Mouse (Mus musculus) heart, postnatal 36 days (tissue): Measurements from ENCODE around the gene Npc2. TPM values are rescaled to one million over a fixed set of nuclear protein-coding genes. Genes with fewer than 3 reads are reported as not detected.

ENCODE experiments used
- DNase-seq, 2 experiments: peaks; one replicate each; pipeline ENCODE4 v3.0.0; 2021 to 2022
- intact Hi-C: fragments of 180-260 bp; cut with DNase I; formaldehyde crosslinking; loops from one replicate; pipeline ENCODE4 v1.15.1; 2025
- total RNA-seq, 2 experiments: library from RNA; stranded (reverse); gene quantifications; 2 replicates each; pipeline ENCODE4 v1.2.3; 2021

Npc2 gene
- total RNA-seq, 2 experiments from 2014 or later, result 29.9 to 30.0 TPM

DNA sequence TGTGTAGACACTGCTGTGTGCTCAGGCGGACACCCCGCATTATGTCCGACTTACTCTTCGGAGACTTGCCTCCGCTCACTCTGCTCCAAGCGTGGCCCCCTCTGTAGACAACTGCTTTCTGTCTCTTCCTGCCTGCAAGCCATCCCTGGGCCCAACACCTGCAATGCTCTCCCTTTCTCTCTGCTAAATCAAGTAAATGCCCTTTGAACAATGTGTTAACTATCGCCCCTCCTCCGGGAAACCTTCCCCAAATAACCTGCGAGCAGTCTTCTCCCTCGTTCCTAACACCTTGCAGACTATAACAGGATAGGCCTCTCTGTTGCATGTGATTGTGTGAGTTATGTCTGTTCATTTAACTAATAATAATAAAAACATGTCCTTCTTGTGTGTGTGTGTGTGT lies 29.5 kb downstream of the Npc2 start:
- intact Hi-C loops, result no loop called here
- DNase-seq, result no peak

DNA sequence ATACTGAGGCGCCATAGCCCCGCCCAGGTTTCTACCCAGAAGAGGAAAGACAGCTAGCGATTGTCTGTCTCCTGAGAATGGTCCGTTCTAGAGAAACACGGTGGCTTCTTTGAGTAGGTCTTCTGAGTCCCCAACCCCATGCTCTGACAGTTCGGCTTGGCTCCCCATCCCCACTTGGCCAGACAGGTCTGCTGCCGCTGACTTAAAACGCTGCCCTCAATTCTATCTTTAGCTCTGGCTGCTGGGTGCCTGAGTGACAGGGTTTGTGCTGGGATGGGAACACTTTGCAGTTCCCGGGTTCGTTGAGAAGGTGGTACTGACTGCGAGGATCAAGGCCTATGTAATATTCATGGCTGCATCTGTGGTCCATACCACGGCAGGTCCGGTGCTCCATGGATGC lies 39.6 kb downstream of the Npc2 start:
- intact Hi-C loops, result no loop called here
- no peak for DNase-seq

DNA sequence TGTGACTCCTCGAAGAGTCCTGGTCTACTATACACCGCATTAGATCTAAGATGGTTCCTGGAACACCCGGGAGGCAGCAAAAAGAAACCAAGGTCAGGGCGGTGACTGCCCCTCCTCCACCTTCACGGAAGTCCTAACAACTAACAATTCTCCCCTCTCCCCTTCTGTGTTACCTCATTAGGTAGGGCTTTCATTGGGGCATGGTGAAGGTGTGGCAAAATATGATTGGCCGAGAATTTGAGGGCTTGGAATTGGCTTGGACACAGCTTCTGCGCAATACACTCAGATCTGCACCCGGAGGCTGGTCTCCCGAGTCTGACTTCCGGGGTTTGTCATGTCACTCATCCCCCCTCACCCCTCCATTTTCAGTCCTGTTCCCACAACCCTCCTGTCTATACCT lies 44.5 kb downstream of the Npc2 start:
- no peak for DNase-seq
- intact Hi-C loops, result no loop called here

DNA sequence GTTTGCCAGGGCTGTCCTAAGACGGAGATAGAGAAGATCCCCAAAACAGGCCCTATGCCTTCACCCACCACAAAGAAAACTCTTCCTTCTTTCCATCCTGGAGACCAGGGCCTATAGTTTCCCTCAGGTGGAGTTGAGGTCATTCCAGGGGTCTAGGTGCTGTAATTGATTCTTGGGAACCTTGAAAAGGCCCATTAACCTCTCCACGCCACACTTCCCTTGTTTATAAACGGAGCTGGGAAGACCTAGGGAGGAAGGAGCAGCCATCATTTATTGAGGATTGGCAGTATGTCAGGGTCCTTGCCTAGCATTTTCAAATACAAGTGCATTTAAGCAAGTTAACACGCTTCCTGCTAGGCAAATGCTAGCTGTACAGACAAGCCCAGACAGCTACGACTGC lies 45.5 kb downstream of the Npc2 start:
- DNase-seq, result no peak
- intact Hi-C loops, result no loop called here

DNA sequence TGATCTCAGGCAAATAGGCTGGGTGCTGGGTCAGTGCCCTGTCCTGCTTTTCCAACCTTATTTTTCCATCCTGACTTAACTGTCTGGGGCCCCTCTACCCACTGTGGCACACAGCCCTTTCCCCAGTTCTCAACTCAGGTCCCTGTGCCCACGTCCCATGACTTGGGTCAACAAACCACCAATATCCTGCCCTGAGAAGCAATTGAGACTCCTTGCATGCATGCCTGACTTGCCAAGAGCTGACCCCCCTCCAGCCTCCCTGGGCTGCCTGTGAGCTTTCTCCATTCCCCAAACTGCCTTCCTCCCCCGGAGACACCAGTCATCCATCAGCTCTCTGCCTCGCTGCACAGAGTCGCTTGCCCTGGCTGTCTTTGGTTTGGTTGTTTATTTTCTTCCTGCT lies 46.0 kb downstream of the Npc2 start:
- DNase-seq, result no peak
- intact Hi-C loops, result no loop called here

DNA sequence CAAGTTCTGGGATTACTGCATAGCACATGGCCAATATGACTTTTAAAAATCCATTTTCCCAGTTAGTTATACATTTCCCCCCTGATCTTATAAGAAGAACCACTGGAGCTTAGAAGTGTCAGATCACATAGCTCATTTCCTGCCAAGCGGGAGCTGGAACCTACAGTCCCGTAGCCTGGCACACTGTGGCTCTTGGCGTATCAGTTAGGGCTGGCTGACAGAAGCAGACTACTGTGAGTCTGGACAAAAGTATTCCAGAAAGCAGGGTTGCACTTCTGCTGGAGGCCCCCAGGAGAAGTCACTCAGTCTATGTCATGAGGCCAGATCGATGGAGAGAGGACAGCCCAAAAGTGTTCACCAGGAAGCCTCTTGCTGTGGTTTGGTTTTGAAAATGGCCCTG lies 46.6 kb downstream of the Npc2 start:
- intact Hi-C loops, result no loop called here

DNA sequence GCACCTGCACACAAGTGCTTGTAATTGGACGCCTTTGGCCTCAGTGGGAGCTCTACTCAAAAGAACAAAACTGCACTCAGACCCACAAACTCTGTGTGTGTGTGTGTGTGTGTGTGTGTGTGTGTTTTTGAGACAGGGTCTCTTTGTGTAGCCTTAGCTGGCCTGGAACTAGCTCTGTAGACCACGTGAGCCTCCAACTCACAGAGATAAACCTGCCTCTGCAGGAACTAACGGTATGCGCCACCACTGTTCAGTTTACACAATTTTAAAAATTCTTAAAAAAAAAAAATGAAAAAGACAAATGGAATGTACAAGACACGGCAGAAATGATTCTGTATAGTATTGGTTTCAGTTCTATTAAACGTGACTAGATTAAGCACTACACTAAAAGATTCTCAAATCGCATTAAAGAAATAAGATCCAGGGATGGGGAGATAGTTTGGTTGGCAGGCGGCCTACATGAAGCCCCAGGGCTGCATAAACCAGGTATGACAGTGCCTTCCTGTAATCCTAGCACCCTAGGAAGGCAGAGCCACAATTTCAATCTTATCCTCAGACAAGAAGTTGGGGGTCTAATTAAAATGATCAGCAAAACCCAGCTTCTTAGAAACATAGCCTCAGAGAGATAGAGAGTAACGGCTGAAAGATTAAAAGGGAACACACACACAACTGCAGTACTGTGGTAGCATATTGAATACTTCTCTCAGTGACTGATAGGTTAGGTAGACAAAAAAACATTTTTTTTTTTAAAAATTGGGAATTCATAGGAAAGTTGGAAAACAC lies 54.3 kb downstream of the Npc2 start:
- intact Hi-C loops, result no loop called here
- DNase-seq, result no peak

More for the DNA sequence above, 46.6 kb downstream of the Npc2 start:
- no peak for DNase-seq

DNA sequence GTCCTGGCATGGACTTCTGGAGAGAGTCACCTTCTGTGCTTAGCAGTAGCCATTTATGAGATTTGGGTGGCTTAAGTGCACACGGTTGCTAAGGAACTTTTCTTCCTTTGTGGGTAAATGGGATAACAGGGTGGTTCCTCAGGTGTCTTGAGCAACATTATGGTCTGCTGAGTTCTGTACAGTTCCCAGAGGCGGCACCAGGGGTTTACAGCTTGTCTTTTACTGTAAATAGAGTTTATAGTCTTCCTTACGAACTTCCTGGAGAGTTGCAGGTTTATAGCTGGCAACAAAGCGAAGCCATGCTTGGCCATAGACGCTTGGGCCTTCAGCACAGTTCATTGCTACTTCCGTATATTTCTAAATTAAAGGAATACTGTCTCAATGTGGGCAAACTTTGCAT lies 58.4 kb downstream of the Npc2 start:
- intact Hi-C loops, result no loop called here
- DNase-seq, result no peak

DNA sequence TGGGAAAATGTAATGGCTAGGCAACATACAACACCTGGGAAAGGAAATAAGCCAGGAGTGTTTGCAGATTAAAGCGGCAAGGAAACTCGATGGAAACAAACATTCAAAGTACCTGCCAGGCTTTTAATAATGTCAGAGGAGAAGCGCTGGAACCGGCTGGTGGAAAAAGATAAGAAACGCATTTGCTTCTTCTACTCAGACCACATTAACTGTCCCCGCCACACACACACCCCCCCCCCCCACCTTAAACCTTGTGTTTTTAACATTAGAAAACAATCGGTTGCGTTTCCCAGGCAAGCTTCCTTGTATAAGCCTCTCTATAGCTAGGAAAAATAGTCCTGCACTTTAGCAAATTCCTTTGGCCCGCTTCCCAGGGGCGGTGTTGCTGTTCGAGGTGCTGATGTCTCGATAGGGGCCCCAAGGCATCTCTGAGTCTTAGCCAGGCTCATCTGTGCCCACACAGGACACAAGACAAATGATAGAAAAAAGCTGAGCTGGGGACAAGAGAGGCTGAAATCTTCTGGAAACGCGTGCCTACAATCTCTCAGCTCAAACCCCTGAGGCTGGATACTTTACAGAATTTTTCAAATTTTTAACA lies 63.0 kb downstream of the Npc2 start:
- no peak for DNase-seq
- intact Hi-C loops, result no loop called here

DNA sequence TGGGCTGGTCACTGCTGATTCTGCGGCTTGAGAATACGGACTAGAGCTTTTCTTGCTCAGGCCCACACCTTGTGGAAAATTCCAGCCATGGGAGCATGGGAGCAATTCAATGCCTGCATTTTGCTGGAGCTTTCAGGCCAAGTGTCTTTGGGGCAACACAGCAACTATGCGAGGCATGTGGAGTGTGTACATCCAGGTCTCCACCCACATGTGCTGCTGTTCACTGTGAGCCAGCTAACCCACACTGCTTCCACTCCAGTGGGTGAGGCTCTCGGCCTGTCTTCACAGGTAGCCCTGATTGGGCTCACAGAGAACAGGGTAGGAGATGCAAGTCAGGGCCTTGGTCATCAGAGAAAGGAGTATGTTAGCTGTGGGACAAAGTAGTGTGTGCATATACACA lies 65.1 kb downstream of the Npc2 start:
- DNase-seq, result no peak
- intact Hi-C loops, result no loop called here

DNA sequence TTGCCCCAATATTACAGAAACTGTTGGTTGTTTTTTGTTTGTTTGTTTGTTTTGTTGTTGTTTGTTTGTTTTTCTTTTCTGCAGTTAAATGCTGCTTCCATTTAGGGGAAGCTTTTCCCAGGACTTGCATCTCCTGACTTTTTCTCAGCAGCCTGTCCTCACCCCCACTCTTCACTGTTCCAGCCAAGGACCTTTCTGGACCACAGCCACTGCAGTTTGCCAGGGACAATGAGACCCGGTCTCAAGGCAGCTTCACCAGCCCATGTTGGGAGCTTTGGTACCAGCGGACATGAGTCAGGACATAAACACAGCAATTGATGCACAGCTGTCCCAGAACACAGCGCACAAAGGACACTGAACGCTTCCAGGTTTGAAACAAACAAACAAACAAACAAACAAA lies 66.1 kb downstream of the Npc2 start:
- no peak for DNase-seq
- intact Hi-C loops, result no loop called here

Other genes with a start within 250 kb of the Npc2 start
- not detected for gene Vsx2, start 203.4 kb downstream of the Npc2 start, total RNA-seq
- gene Abcd4, start 155.7 kb downstream of the Npc2 start, total RNA-seq, result 1 to 10 TPM; 5.2 to 7.1 TPM
- gene Vrtn, start 132.1 kb downstream of the Npc2 start, total RNA-seq, result not detected
- not detected for gene Syndig1l, start 74.3 kb downstream of the Npc2 start, total RNA-seq
- 10 to 100 TPM; 78.2 to 81.0 TPM for gene Isca2, start 99 bp upstream of the Npc2 start, total RNA-seq
- 1 to 10 TPM; 1.4 to 1.9 TPM for gene Ltbp2, start 103.4 kb upstream of the Npc2 start, total RNA-seq
- gene Fcf1, start 197.7 kb upstream of the Npc2 start, total RNA-seq, result 10 to 100 TPM; 37.0 to 37.2 TPM
- gene Arel1, start 197.7 kb upstream of the Npc2 start, total RNA-seq, result 10 to 100 TPM; 40.4 to 46.7 TPM
- 10 to 100 TPM; 26.3 to 27.7 TPM for gene Ylpm1, start 223.2 kb upstream of the Npc2 start, total RNA-seq